ENCODE assay signal across 22 mouse cellular contexts in genomic region chr1:180104567-180104966, GRCm38 (mm10).
DNase-seq lines count a peak whose midpoint lies in the region; ATAC-seq lines count a peak whose summit lies in the region.
"Had no signal": no experiment of that assay in that cellular context is flagged by ENCODE, and none has a peak within 500 bp of the region (broad histone marks: within the 10 kb centered on the region; RNA-seq: fewer than 3 reads in every experiment).

No protein-coding gene starts in this region.

- intact Hi-C loops in left cerebral cortex, postnatal 25 days (cut with DNase I), result no loop called here

- no peak for ATAC-seq in megakaryocyte-erythroid progenitor cell, adult 5-6 weeks (replicated peaks; ENCODE audit: low FRiP score, low TSS enrichment, poor library complexity, severe bottlenecking)
- ATAC-seq: forebrain, embryonic 16.5 days; inflammation-experienced regulatory T-cells, adult 6 months; midbrain, embryonic 16.5 days had no signal

- peak; percentile 25 for DNase-seq in layer of hippocampus, adult 9-11 months
- DNase-seq in layer of hippocampus, postnatal 14 days (ENCODE audit: low spot score in 2 of 2), result no peak
- DNase-seq in right cerebral cortex, adult 18-20 months, result peak; percentile 57
- no peak for DNase-seq in right cerebral cortex, postnatal 14 days
- DNase-seq in left cerebral cortex, postnatal 25 days (ENCODE audit: low spot score in 2 of 2), result peak; percentile 32 to 80
- DNase-seq in telencephalon, adult 2 months (ENCODE audit: low read depth, low spot score), result peak; percentile 72
- DNase-seq: adrenal gland, postnatal 10 days; B cell, adult 2 months; cerebellum, adult 11 months; cerebellum, postnatal 10 days; gastrocnemius, adult 2 months; heart, postnatal 36 days; kidney, adult 18-20 months; kidney, postnatal 4 days; liver, embryonic 13.5 days; lung, adult 2 months; thymus, adult 18-20 months; thymus, postnatal 36 days had no signal

Comparison
In these comparisons a context has a peak if more than half of its experiments do, and no peak if none do; other contexts are left out.
1. DNase-seq: peak in layer of hippocampus, adult 9-11 months (single experiment), right cerebral cortex, adult 18-20 months (single experiment), left cerebral cortex, postnatal 25 days (2 of 2) and telencephalon, adult 2 months (single experiment); none in layer of hippocampus, postnatal 14 days (0 of 2) and right cerebral cortex, postnatal 14 days (single experiment).